Mouse (Mus musculus) olfactory bulb, adult 2 months (tissue): ENCODE measurements around the gene Wrb. TPM values are rescaled to one million over a fixed set of nuclear protein-coding genes. Genes with fewer than 3 reads are reported as not detected.

Experiments used
- H3K27ac ChIP-seq: fragments of 200-500 bp; 2 replicates; pipeline ENCODE4 v1.5.1; 2012; ENCODE audit warnings: low read depth, low read length; ENCODE audit not compliant: insufficient read depth
- H3K4me1 ChIP-seq: fragments of 200-500 bp; 2 replicates; pipeline ENCODE4 v1.6.1; 2012; ENCODE audit warnings: low read length; ENCODE audit not compliant: control insufficient read depth, insufficient read depth
- H3K4me3 ChIP-seq: fragments of 200-500 bp; 2 replicates; pipeline ENCODE4 v1.5.1; 2012; ENCODE audit warnings: mild to moderate bottlenecking, low read depth, low read length, moderate library complexity; ENCODE audit not compliant: insufficient read depth
- CTCF ChIP-seq: fragments of 200-500 bp; IDR thresholded peaks from 2 replicates; pipeline ENCODE4 v1.5.1; 2012; ENCODE audit warnings: low read depth, mild to moderate bottlenecking, low read length, moderate library complexity; ENCODE audit not compliant: insufficient read depth
- POLR2A ChIP-seq: fragments of 200-500 bp; IDR thresholded peaks from 2 replicates; pipeline ENCODE4 v1.6.1; 2012; ENCODE audit warnings: mild to moderate bottlenecking, low read depth, low read length, moderate library complexity; ENCODE audit not compliant: insufficient read depth
- WGBS: fragments of 180-500 bp; shearing (Covaris S2); methylation state at CpG from one replicate; pipeline ENCODE4 v1.1.7; 2018; 5-methylcytosine and 5-hydroxymethylcytosine counted together
- polyA plus RNA-seq: library from polyadenylated mRNA; stranded (reverse); fragments of >200 nt; gene quantifications from 2 replicates; pipeline ENCODE4 v1.2.4, GENCODE M21; 2012; ENCODE audit warnings: low replicate concordance; ENCODE audit not compliant: missing spikeins, insufficient read depth, insufficient read length

Wrb gene
- polyA plus RNA-seq, 1 experiment = not detected

DNA sequence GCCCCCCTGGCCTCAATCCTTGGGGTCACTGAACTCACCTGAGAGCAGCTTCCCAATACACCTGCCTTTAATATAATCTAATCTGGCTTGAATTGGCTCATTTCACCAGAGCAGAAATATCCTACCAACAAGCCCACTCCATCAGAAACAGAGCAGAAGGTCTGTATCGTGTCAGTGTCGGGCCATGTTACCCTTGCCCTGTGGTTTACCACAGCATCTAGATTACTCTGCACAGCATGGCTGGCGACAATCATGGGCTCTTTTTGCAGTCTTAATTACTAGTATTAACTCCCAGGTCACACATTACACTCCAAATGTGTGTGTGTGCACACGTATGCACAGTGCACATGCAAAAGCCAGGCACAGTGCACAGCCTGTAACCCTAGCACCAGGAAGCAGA, 23.6 kb downstream of the Wrb start:
- Histone ChIP-seq H3K4me3 (no peak overlapping the region), H3K4me1 (no peaks in the 10 kb centered on the region), H3K27ac (no peak overlapping the region)
- TF ChIP-seq CTCF = no peak
- no peak for TF ChIP-seq POLR2A
- WGBS = 92% methylated on average over 4 of the region's 4 CpGs

GRCm38 (mm10) chr16:96173648-96174047, 28.4 kb downstream of the Wrb start:
- H3K27ac ChIP-seq = no peak overlapping the region
- 76% methylated on average over 8 of the region's 8 CpGs for WGBS
- no peak for TF ChIP-seq POLR2A
- no peak for TF ChIP-seq CTCF
- 0 out of 2 replicates have a peak, but pooled peaks cover 2% of the 10 kb centered on the region for H3K4me1 ChIP-seq
- H3K4me3 ChIP-seq = no peak overlapping the region

DNA sequence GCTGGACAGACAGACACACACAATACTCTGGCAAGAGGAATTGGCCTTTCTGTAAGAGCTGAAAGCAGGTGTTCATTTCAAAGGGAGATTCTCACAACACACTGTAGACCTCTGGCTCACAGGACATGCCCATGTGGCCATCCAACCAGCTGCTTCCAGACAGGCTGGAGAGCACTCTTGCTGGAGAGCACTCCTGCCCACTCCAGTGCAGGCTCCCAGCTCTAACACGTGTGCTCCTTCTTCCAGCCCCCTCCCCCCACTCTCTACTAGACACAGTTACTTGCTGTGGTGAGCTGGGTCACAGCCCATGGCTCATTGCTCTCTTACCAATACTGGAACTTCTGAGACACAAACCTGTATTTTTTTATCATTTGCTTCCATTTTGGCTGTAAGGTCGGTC, 30.2 kb downstream of the Wrb start:
- no peak for TF ChIP-seq CTCF
- no peak for TF ChIP-seq POLR2A
- H3K27ac ChIP-seq = no peak overlapping the region
- H3K4me1 ChIP-seq = 0 out of 2 replicates have a peak, but pooled peaks cover 2% of the 10 kb centered on the region
- no peak overlapping the region for H3K4me3 ChIP-seq
- WGBS = 57% methylated on average over 2 of the region's 2 CpGs

DNA sequence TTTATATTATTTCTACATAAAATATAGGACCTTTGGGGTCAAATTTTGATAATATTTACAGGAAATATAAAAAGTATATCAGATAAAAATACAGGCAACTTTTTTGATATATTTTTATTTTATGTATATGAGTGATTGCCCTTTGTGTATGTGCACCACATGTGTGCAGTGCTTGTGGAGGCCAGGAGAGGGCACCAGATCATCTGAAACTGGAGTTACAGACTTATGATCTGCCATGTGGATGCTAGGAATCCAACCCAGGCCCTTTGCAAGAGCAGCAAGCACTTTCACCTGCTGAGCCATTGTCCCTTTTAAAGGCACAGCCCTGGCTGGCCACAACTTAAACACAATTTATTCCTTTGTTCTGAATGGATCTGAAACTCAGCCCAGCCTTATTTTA, 33.9 kb downstream of the Wrb start:
- H3K4me3 ChIP-seq = no peak overlapping the region
- TF ChIP-seq CTCF (no peak), POLR2A (no peak)
- 0 out of 2 replicates have a peak, but pooled peaks cover 2% of the 10 kb centered on the region for H3K4me1 ChIP-seq
- no peak overlapping the region for H3K27ac ChIP-seq

DNA sequence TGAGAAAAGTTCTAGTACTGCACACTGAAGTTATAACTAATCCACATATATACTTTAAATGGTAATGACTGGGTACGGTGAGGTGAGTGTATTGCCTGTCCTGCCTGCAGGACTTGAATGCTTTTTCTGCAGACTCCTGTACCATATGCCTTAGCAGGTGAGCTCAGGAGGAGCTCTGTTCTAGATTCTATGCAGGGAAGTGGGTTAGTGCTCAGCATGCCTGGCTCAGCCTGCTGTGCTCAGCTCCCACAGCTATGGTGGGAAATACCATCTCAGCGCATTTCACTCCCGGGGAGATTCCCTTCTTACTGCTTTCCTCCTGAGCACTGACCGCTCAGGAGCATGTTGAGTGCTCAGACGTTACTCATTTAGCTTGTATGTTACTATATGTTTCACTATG, 42.4 kb downstream of the Wrb start:
- Histone ChIP-seq H3K4me1 (0 out of 2 replicates have a peak, but pooled peaks cover 2% of the 10 kb centered on the region), H3K4me3 (no peak overlapping the region), H3K27ac (no peak overlapping the region)
- TF ChIP-seq POLR2A (no peak), CTCF (no peak)
- 92% methylated on average over 5 of the region's 5 CpGs for WGBS

GRCm38 (mm10) chr16:96191531-96192506, 46.6 kb downstream of the Wrb start, which contains the start of gene Lca5l:
Gene Lca5l, minus strand, starts transcription at chr16:96192271.
- H3K4me3 ChIP-seq = peak within 1 kb of the TSS; percentile 73
- H3K4me1 ChIP-seq = 0 out of 2 replicates have a peak, but pooled peaks cover 2% of the 10 kb centered on the region
- TF ChIP-seq CTCF (no peak), POLR2A (peak; percentile 93)
- H3K27ac ChIP-seq = peak within 1 kb of the TSS; percentile 82
- under 1% methylated on average over 77 of the region's 77 CpGs for WGBS

DNA sequence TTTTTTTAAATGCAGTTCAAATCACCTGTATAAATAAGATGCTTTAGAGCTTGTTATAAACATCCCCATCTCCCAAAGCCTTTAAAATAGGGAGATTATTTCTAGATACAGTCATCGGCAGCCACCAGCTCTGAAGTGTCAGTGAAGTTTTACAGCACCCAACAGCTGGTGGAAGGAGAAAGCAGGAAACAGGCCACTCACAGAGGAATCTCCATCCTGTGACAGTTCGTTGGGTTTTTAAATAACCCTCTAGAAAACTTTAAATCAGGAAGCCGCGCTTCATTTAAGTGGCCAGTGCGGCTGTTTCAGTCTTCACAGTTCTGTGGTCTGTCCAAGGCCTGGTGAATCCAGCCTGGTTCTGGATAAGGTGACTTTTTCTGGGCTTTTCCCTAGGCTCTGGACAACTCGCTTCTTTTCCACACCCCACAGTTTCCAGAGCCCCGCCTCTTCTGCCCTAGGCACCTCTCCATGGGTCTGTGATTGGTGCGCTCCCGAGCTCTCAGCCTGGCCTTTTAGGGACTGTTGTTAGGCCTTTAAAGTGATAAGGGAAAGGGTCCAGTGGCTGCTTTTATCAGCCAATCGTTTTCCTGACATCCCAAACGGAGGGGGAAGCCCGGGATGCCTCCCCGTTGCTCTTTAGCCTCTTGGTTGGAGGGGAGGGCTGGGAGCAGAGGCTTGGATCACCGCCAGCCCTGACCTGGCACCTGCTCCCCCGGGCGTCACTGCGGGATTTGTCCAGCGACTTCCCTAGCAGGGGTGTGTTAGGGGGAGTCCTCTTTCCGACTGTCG, 54.9 kb downstream of the Wrb start, which contains the start of gene Sh3bgr:
Gene Sh3bgr, plus strand, starts transcription at position 538 of the 789 bp plus-strand sequence.
- TF ChIP-seq POLR2A (no peak), CTCF (no peak)
- WGBS = 16% methylated on average over 20 of the region's 20 CpGs
- Histone ChIP-seq H3K4me1 (peaks cover 12% of the 10 kb centered on the region), H3K4me3 (peak within 1 kb of the TSS; percentile 22), H3K27ac (no peak within 1 kb of the TSS)

GRCm38 (mm10) chr16:96200702-96201028, 55.5 kb downstream of the Wrb start:
- peak overlapping the region; percentile 22 for H3K4me3 ChIP-seq
- no peak overlapping the region for H3K27ac ChIP-seq

GRCm38 (mm10) chr16:96201485-96202232, 56.5 kb downstream of the Wrb start:
- 90% methylated on average over 11 of the region's 11 CpGs for WGBS
- Histone ChIP-seq H3K27ac (no peak overlapping the region), H3K4me3 (no peak overlapping the region), H3K4me1 (peaks cover 12% of the 10 kb centered on the region)
- TF ChIP-seq CTCF (no peak), POLR2A (no peak)

More at GRCm38 (mm10) chr16:96200702-96201028, 55.5 kb downstream of the Wrb start:
- TF ChIP-seq POLR2A = no peak
- 17% methylated on average over 9 of the region's 9 CpGs for WGBS
- peaks cover 12% of the 10 kb centered on the region for H3K4me1 ChIP-seq

Other genes with a start within 250 kb of the Wrb start
- not detected in 2 replicates for gene Psmg1, start 154.4 kb upstream of the Wrb start, polyA plus RNA-seq
- gene Brwd1, start 62.9 kb upstream of the Wrb start, polyA plus RNA-seq = 395 and 462 TPM in 2 replicates
- gene Hmgn1, start 17.7 kb upstream of the Wrb start, polyA plus RNA-seq = not detected in 2 replicates
- gene Lca5l, start 46.9 kb downstream of the Wrb start, polyA plus RNA-seq = not detected in 2 replicates
- not detected in 2 replicates for gene Sh3bgr, start 55.0 kb downstream of the Wrb start, polyA plus RNA-seq
- gene B3galt5, start 90.4 kb downstream of the Wrb start, polyA plus RNA-seq = not detected in 2 replicates